Mouse (Mus musculus): ENCODE measurements around the gene B3glct.

Gene B3glct

DNA sequence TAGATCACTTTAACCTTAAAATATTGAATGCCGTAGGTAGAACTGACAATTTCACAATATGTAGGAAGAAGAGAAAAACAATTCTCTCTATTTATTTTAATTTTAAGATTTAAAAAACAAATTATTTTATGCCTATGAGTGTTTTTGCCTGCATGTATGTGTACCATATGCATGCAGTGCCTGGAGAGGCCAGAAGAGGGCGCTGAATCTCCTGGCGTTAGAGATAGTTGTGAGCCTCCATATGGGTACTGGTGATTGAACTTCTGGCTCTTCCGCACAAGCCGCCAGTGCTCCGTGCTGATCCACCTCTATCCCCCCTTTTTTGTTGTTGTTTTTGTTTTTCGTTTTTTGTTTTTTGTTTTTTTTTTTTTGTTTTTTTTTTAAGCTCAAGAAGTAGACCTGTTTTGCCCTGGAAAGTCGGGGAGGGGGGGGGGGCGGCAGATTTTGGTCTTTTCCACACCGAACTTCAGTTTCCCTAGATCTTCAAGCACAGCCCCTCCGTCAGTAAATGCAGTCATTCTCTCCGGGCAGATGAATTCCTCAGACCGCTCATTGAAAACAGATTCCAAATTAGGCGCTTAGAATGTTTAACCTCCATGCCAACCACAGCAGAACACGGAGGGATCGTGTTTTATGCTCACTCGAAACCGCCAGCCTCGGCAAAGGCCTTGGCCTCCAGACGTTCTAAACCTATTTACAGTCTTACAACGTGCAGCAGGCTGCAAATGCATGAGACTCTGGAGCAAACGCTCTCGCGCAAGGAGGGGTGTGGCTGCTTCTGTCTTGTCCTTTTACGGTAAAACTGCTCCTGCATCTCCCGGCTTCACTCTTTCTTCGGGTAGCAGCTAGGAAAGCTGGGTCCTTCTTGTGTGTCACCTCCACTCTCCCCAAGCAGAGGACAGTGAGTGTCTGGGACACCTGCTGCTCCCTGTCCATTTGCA is 70.9 kb downstream of the B3glct start:
- DNase-seq (ENCODE audit: low spot score in 2 of 2): no peak

DNA sequence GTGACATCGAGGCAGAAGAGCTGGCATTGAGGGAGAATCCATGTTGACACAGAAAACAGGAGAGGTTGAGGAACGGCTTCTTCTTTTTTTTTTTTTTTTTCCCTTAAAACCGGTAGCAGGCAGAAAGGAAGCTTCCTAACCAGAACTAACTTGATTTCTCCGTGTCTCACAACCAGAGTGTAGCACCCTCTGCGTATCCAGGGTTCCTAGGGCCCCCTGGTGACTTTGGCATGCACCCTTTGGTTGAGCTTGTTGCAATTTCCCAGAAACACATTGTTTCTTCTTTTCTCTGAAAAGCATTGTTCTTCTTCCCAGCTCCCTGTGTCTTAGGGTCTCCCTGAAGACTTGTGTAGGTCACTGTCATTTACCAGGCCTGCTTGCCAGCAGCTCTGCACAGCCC is 73.8 kb downstream of the B3glct start:
- DNase-seq (ENCODE audit: low spot score in 2 of 2): no peak

DNA sequence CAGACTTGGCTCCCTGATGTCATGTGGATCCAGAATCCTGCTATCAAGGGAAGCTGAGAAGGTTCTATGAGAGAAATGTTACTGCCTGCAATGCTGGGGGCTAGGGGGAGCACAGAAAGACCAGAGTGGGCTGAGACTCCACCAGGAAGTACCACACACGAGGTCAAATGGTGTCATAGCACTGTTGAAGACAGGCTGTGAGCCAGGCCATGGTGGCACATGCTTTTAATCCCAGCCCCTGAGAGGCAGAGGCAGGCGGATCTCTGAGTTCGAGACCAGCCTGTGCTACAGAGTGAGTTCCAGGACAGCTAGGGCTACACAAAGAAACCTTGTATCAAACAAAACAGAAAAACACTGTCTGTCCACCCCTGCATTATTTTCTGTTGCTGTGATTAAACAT is 75.0 kb downstream of the B3glct start:
- DNase-seq (ENCODE audit: low spot score in 2 of 2): no peak

DNA sequence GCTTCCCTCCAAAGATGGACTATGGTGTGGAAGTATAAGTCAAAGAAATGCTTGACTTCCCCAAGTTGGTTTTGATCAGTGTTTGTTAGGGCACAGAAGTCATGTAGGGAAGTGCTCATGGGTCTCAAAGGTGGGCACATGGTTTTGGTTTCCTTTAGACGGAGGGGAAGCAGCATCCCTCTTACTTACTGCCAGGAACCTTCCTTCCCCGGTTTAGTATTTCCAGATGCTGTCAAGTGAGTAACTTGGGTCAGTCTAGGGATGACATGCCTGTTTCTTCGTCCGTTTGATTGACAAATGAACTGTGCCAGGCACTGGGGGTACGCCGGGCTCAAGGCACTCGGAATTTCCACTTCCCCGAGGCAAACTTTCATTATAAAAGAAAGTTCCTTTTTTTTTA is 89.1 kb downstream of the B3glct start:
- no peak for DNase-seq (ENCODE audit: low spot score in 2 of 2)

DNA sequence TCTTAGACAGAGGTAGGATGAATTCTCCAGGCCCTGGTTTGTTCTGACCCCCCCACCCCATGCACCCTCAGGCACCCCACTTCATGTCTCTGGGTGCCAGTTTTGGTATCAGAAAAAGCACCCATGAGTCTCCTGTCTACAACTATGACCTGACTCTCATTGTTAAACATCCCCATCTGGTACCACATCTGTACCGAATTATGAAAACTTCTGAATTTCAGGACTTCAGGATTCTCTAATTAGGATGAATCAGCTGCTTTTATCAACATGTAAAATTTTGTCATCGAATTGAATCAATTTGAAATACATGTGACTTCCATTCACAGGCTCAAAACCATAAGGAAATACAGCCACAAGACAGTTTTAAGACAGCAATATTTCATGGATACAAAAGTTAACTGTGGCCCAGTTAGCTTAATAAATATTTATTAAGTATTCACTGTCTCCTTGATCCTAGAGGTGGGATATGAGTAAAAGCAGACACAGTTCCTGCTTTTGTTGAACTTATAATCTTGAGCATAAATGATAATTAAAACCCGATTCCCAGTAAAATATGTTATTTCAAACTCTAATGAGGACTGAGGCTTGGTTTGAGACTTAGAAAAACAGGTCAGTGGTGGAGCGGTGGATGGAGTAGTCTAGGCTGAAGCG is 89.7 kb downstream of the B3glct start:
- DNase-seq (ENCODE audit: low spot score in 2 of 2): no peak

DNA sequence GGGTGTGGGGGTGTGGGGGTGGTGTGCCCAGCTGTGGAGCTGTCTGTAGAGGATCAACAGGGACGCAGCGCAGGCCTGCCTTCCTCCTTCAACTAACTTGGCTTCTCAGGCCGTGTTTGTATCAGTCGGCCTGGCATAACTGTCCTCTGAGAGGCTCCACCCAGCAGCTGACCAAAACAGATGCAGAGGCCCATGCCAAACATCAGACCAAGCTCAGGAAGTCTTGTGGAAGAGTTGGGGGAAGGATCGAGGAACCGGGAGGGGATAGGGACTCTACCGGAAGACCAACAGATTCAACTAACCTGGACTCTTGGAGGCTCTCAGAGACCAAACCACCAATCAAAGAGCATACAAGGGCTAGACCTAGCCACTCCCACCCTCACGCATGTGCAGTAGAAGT is 91.6 kb downstream of the B3glct start:
- no peak for DNase-seq (ENCODE audit: low spot score in 2 of 2)

DNA sequence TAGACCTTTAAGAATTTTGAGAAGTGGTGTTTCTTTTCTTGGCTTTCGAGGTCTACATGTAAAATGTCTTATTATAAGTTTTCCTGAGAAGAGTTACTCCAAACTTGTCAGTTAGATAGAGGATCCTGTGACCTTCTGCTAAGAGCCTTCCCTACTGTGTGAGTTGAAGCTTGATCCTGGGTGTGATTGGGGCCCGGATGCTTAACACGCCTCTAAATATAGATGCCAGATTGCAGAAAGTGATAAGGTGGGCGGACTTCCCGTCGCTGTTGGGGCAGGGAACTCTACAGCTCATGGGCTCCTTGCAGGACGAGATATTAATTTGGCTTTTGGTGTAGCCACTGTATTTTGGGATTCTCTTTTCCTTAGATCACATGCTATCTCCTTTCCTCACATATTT is 98.0 kb downstream of the B3glct start:
- no peak for DNase-seq (ENCODE audit: low spot score in 2 of 2)

DNA sequence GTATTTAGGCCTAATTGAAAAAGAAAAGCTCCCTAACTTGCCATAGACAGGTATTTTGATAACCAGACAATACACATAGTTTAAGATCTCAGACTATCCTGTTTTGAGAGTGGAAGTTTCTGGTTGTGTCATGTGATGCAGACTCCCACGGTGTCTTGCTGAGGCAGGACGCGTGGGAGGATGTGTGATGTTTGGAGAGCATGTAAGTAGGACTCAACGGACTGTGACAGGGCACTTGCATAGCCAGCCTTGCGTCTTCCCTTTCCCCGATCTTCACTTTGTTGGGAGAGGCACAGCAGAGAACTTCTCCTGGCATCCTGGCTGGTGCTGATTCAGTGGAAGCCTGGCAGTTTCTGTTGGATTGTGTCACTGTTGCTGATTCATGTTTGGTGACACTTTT is 101.7 kb downstream of the B3glct start:
- DNase-seq (ENCODE audit: low spot score in 2 of 2): no peak

DNA sequence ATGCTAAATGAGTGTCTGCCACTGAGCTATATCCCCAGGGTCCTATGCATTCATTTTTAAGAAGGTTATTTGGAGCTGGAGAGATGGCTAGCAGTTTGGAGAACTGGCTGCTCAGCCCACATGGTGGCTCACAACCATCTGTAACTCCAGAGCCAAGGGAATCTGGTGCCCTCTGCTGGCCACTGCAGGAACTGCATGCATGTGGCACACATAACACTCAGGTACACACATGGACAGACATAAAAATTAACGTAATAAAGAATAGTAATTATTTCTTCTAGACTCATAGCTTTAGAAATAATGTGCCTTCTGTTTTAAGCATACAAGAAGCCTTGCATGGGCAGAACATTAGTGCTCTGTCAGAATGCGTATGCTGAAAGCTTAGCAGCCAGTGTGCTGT is 102.4 kb downstream of the B3glct start:
- no peak for DNase-seq (ENCODE audit: low spot score in 2 of 2)

DNA sequence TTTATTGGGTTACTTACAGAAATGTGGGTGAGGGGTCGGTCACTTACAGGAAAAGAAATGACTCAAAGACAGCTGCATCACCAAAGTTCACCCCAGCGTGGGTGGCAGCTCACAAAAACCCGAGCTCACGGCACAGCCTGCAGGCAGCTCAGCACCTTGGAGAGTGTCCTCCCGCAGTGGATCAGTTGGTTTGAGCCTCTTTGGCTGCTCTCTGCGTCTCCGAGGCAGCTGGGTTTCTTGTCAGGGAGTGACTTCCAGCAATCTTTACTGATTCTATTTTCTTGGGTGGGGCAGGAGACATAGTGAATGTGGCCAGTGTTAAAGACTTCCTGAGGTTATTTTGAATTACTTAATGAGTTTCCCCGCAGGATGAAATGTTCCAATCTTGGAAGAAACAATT is 112.1 kb downstream of the B3glct start:
- no peak for DNase-seq (ENCODE audit: low spot score in 2 of 2)

DNA sequence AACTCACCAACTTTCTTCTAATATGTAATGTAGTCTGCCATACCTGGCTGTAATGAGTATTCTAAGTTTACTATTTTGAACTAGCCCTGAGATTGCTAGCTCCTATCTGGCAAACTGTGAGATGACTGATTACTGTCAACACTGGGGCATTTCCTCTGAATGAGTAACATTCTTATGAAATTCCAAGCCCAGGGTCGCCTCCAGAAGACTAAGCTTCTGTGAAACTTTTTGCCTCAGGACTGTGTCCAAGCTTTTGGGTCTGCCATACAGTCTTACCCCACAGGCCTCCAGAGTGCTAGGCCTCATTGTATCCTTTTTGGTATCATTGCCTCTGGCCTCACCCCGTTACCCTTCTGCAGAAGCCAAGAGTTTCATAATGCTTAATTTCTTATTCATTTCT is 132.0 kb downstream of the B3glct start:
- DNase-seq (ENCODE audit: low spot score in 2 of 2): no peak

DNA sequence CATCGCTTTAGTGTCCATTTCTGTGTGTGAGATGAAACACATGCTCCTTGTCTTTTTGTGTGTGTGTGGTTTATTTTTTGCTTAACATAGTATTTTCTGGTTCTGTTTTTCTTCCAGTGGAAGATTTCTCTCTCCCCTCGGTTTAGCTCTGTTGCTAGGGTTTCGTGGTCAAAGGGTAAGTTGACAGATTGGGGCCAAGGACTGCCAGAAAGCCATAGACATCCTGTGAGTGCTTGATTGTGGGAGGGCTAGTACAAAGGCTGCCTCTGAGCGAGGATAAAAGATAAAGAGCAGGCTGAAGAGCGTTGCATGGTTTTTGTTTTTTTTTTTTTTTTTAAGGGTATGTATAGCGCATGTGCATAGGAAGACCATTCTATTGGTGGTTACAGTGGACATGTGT is 133.8 kb downstream of the B3glct start:
- no peak for DNase-seq (ENCODE audit: low spot score in 2 of 2)
